Mouse (Mus musculus): Measurements from ENCODE around the gene Chrnd.

DNA sequence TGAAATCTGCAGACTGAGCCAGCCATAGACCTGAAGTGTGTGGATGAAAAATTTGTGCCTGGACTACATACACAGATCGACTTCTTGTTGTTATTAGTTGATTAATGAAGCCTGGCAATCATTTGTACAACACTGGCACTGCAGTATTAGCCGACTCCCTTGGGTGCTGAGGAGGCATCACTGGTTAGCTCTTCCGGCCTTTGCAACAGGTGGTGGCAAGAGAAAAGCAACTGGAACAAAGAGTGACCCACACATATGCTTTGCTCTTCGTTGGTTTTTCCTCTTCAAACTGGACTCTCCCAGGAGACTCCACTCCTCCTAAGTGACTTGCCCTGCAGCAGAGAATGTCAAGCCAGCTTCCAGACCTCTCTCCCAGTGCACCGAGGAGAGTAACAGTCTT is 13.4 kb downstream of the Chrnd start:
- TF ChIP-seq NANOG (IDR thresholded peaks at IDR 0.05; ENCODE audit: borderline replicate concordance, low read length) (no peak), CTCF (conservative IDR thresholded peaks at IDR 0.05; ENCODE audit: low read length) (no peak)
